Mouse (Mus musculus) liver, embryonic 13.5 days (tissue): ENCODE results near the gene Stxbp6. TPM values are rescaled to one million over a fixed set of nuclear protein-coding genes. Genes with fewer than 3 reads are reported as not detected.
A peak's percentile ranks its signal among the peaks of the same experiment; 100 is the strongest.

Experiments used
- ATAC-seq: fragments of 200-750 bp; cut with Nextera tagmentation; 2 replicates; pipeline ENCODE4 v1.8.0; 2017; ENCODE audit warnings: low read depth, mild to moderate bottlenecking, moderate number of reproducible peaks, moderate library complexity
- DNase-seq: peaks from one replicate; pipeline ENCODE4 v3.0.0; 2022
- H3K27ac ChIP-seq: fragments of 300-500 bp; sonication (generic); 2 replicates; pipeline ENCODE4 v1.5.1; 2015; ENCODE audit warnings: moderate library complexity, mild to moderate bottlenecking, inconsistent platforms
- H3K27me3 ChIP-seq: fragments of 300-500 bp; sonication (generic); 2 replicates; pipeline ENCODE4 v1.6.1; 2015; ENCODE audit warnings: mild to moderate bottlenecking, inconsistent platforms
- H3K36me3 ChIP-seq: fragments of 300-500 bp; sonication (generic); 2 replicates; pipeline ENCODE4 v1.6.1; 2015; ENCODE audit warnings: mild to moderate bottlenecking, inconsistent platforms
- H3K4me1 ChIP-seq: fragments of 300-500 bp; sonication (generic); replicated peaks from 2 replicates; pipeline ENCODE4 v1.6.1; 2015; ENCODE audit warnings: inconsistent platforms
- H3K4me2 ChIP-seq: fragments of 300-500 bp; sonication (generic); 2 replicates; pipeline ENCODE4 v1.6.1; 2015; ENCODE audit warnings: inconsistent platforms, mild to moderate bottlenecking, moderate library complexity
- H3K4me3 ChIP-seq: fragments of 300-500 bp; sonication (generic); replicated peaks from 2 replicates; pipeline ENCODE4 v1.5.1; 2015; ENCODE audit warnings: mild to moderate bottlenecking, inconsistent platforms
- H3K9ac ChIP-seq: fragments of 300-500 bp; sonication (generic); 2 replicates; pipeline ENCODE4 v1.6.1; 2015; ENCODE audit warnings: mild to moderate bottlenecking, inconsistent platforms
- H3K9me3 ChIP-seq: fragments of 300-500 bp; sonication (generic); replicated peaks from 2 replicates; pipeline ENCODE4 v1.6.1; 2016; ENCODE audit warnings: inconsistent platforms
- WGBS: fragments of 180-500 bp; shearing (Covaris S2); methylation state at CpG from one replicate; pipeline ENCODE4 v1.1.7; 2015; ENCODE audit not compliant: insufficient replicate concordance; 5-methylcytosine and 5-hydroxymethylcytosine counted together
- polyA plus RNA-seq: library from polyadenylated mRNA; unstranded; fragments of >200 nt; fragmentation: Nextera tagmentation; extraction: Ambion mirVana; gene quantifications from 2 replicates; pipeline ENCODE4 v1.2.1, GENCODE M21; 2015

Gene Stxbp6
- polyA plus RNA-seq, 1 experiment from 2014 or later, result 6.8 TPM

GRCm38 (mm10) chr12:44908028-44908702, 166.3 kb downstream of the Stxbp6 start:
- no peaks in the 10 kb centered on the region for H3K4me1 ChIP-seq
- no peak overlapping the region for H3K4me2 ChIP-seq
- H3K27ac ChIP-seq, result no peak overlapping the region
- no peaks in the 10 kb centered on the region for H3K36me3 ChIP-seq
- H3K9me3 ChIP-seq, result no peaks in the 10 kb centered on the region
- no peak for DNase-seq
- no peak overlapping the region for H3K4me3 ChIP-seq
- no peak for ATAC-seq
- H3K9ac ChIP-seq, result no peak overlapping the region
- WGBS, result 53% methylated on average over 3 of the region's 3 CpGs
- H3K27me3 ChIP-seq, result no peaks in the 10 kb centered on the region

- H3K4me2 ChIP-seq, result no peak overlapping the region
- WGBS, result 71% methylated on average over 2 of the region's 2 CpGs
- DNase-seq, result no peak
- H3K9ac ChIP-seq, result no peak overlapping the region
- H3K36me3 ChIP-seq, result no peaks in the 10 kb centered on the region
- H3K27ac ChIP-seq, result no peak overlapping the region
- H3K4me3 ChIP-seq, result no peak overlapping the region
- H3K27me3 ChIP-seq, result no peaks in the 10 kb centered on the region
- H3K4me1 ChIP-seq, result no peaks in the 10 kb centered on the region
- ATAC-seq, result no peak
- H3K9me3 ChIP-seq, result no peaks in the 10 kb centered on the region
Observed at GRCm38 (mm10) chr12:44906001-44906400, 168.5 kb downstream of the Stxbp6 start.

- no peaks in the 10 kb centered on the region for H3K9me3 ChIP-seq
- H3K27me3 ChIP-seq, result no peaks in the 10 kb centered on the region
- H3K4me2 ChIP-seq, result no peak overlapping the region
- H3K36me3 ChIP-seq, result no peaks in the 10 kb centered on the region
- H3K9ac ChIP-seq, result no peak overlapping the region
- H3K4me3 ChIP-seq, result no peak overlapping the region
- H3K4me1 ChIP-seq, result no peaks in the 10 kb centered on the region
- no peak overlapping the region for H3K27ac ChIP-seq
- WGBS, result 44% methylated on average over 1 of the region's 1 CpGs
- DNase-seq (no peak), ATAC-seq (no peak)
Observed at GRCm38 (mm10) chr12:44903205-44903732, 171.2 kb downstream of the Stxbp6 start.

GRCm38 (mm10) chr12:44899173-44899870, 175.2 kb downstream of the Stxbp6 start:
- Histone ChIP-seq H3K9me3 (no peaks in the 10 kb centered on the region), H3K36me3 (no peaks in the 10 kb centered on the region), H3K27ac (no peak overlapping the region), H3K4me2 (no peak overlapping the region), H3K4me3 (no peak overlapping the region), H3K4me1 (no peaks in the 10 kb centered on the region), H3K9ac (no peak overlapping the region), H3K27me3 (no peaks in the 10 kb centered on the region)
- ATAC-seq (no peak), DNase-seq (no peak)
- WGBS, result 70% methylated on average over 5 of the region's 5 CpGs

- Histone ChIP-seq H3K4me1 (no peaks in the 10 kb centered on the region), H3K27ac (no peak overlapping the region), H3K27me3 (no peaks in the 10 kb centered on the region), H3K9ac (no peak overlapping the region), H3K4me2 (no peak overlapping the region), H3K36me3 (no peaks in the 10 kb centered on the region), H3K4me3 (no peak overlapping the region), H3K9me3 (no peaks in the 10 kb centered on the region)
- DNase-seq, result no peak
- ATAC-seq, result no peak
- 69% methylated on average over 1 of the region's 1 CpGs for WGBS
Observed at GRCm38 (mm10) chr12:44896460-44896859, 178.0 kb downstream of the Stxbp6 start.

GRCm38 (mm10) chr12:44889677-44890393, 184.7 kb downstream of the Stxbp6 start:
- H3K9me3 ChIP-seq, result no peaks in the 10 kb centered on the region
- DNase-seq (no peak), ATAC-seq (no peak)
- no peak overlapping the region for H3K27ac ChIP-seq
- H3K4me1 ChIP-seq, result no peaks in the 10 kb centered on the region
- H3K4me2 ChIP-seq, result no peak overlapping the region
- no peaks in the 10 kb centered on the region for H3K27me3 ChIP-seq
- no peaks in the 10 kb centered on the region for H3K36me3 ChIP-seq
- H3K9ac ChIP-seq, result no peak overlapping the region
- no peak overlapping the region for H3K4me3 ChIP-seq
- WGBS, result 61% methylated on average over 6 of the region's 6 CpGs

GRCm38 (mm10) chr12:44886826-44887225, 187.7 kb downstream of the Stxbp6 start:
- Histone ChIP-seq H3K9me3 (no peaks in the 10 kb centered on the region), H3K4me1 (no peaks in the 10 kb centered on the region), H3K27me3 (no peaks in the 10 kb centered on the region), H3K27ac (no peak overlapping the region), H3K4me2 (no peak overlapping the region), H3K36me3 (no peaks in the 10 kb centered on the region), H3K9ac (no peak overlapping the region), H3K4me3 (no peak overlapping the region)
- no peak for ATAC-seq
- DNase-seq, result no peak
- WGBS, result 62% methylated on average over 3 of the region's 3 CpGs

GRCm38 (mm10) chr12:44872697-44873096, 201.8 kb downstream of the Stxbp6 start:
- H3K4me3 ChIP-seq, result no peak overlapping the region

GRCm38 (mm10) chr12:44865442-44865841, 209.1 kb downstream of the Stxbp6 start:
- no peak overlapping the region for H3K9ac ChIP-seq
- H3K4me1 ChIP-seq, result no peaks in the 10 kb centered on the region
- H3K27me3 ChIP-seq, result no peaks in the 10 kb centered on the region
- no peak overlapping the region for H3K4me3 ChIP-seq
- no peak overlapping the region for H3K27ac ChIP-seq
- ATAC-seq (no peak), DNase-seq (no peak)
- H3K4me2 ChIP-seq, result no peak overlapping the region
- H3K9me3 ChIP-seq, result no peaks in the 10 kb centered on the region
- H3K36me3 ChIP-seq, result no peaks in the 10 kb centered on the region
- WGBS, result 48% methylated on average over 3 of the region's 3 CpGs

More at GRCm38 (mm10) chr12:44872697-44873096, 201.8 kb downstream of the Stxbp6 start:
- H3K27ac ChIP-seq, result no peak overlapping the region
- no peaks in the 10 kb centered on the region for H3K4me1 ChIP-seq
- H3K9me3 ChIP-seq, result no peaks in the 10 kb centered on the region
- H3K36me3 ChIP-seq, result no peaks in the 10 kb centered on the region
- WGBS, result 41% methylated on average over 2 of the region's 2 CpGs
- no peak overlapping the region for H3K4me2 ChIP-seq
- DNase-seq, result no peak
- ATAC-seq, result no peak
- H3K9ac ChIP-seq, result no peak overlapping the region
- H3K27me3 ChIP-seq, result no peaks in the 10 kb centered on the region

- H3K9ac ChIP-seq, result no peak overlapping the region
- H3K9me3 ChIP-seq, result no peaks in the 10 kb centered on the region
- ATAC-seq (no peak; the same call in 1 of the 2 replicates), DNase-seq (no peak)
- H3K27me3 ChIP-seq, result no peaks in the 10 kb centered on the region
- H3K4me2 ChIP-seq, result no peak overlapping the region
- no peaks in the 10 kb centered on the region for H3K36me3 ChIP-seq
- H3K4me1 ChIP-seq, result peaks cover 3% of the 10 kb centered on the region; the same call in 1 of the 2 replicates
- WGBS, result 39% methylated on average over 5 of the region's 5 CpGs
- no peak overlapping the region for H3K4me3 ChIP-seq
- no peak overlapping the region for H3K27ac ChIP-seq
Observed at GRCm38 (mm10) chr12:44859454-44859853, 215.1 kb downstream of the Stxbp6 start.

- H3K4me2 ChIP-seq, result no peak overlapping the region
- no peak overlapping the region for H3K4me3 ChIP-seq
- H3K9me3 ChIP-seq, result no peaks in the 10 kb centered on the region
- DNase-seq (no peak), ATAC-seq (peak; percentile 31; the same call in 1 of the 2 replicates)
- H3K4me1 ChIP-seq, result peaks cover 3% of the 10 kb centered on the region; the same call in 1 of the 2 replicates
- H3K27me3 ChIP-seq, result no peaks in the 10 kb centered on the region
- H3K9ac ChIP-seq, result no peak overlapping the region
- H3K27ac ChIP-seq, result no peak overlapping the region
- WGBS, result 31% methylated on average over 4 of the region's 4 CpGs
- H3K36me3 ChIP-seq, result no peaks in the 10 kb centered on the region
Observed at GRCm38 (mm10) chr12:44858110-44858885, 216.2 kb downstream of the Stxbp6 start.
